Mouse (Mus musculus) heart, embryonic 15.5 days (tissue): Measurements from ENCODE around the gene Anxa8. TPM values are rescaled to one million over a fixed set of nuclear protein-coding genes. Genes with fewer than 3 reads are reported as not detected.

ENCODE experiments used
- ATAC-seq: fragments of 200-750 bp; cut with Nextera tagmentation; replicated peaks from 2 replicates; pipeline ENCODE4 v1.8.0; 2017; ENCODE audit warnings: low read depth, moderate TSS enrichment; ENCODE audit not compliant: insufficient number of reproducible peaks, insufficient read depth, low FRiP score
- H3K27ac ChIP-seq: fragments of 300-500 bp; sonication (generic); 2 replicates; pipeline ENCODE4 v1.5.1; 2015; ENCODE audit warnings: mild to moderate bottlenecking, inconsistent platforms
- H3K27me3 ChIP-seq: fragments of 300-500 bp; sonication (generic); 2 replicates; pipeline ENCODE4 v1.6.1; 2015; ENCODE audit warnings: inconsistent platforms
- H3K36me3 ChIP-seq: fragments of 300-500 bp; sonication (generic); 2 replicates; pipeline ENCODE4 v1.6.1; 2015; ENCODE audit warnings: mild to moderate bottlenecking, inconsistent platforms
- H3K4me1 ChIP-seq: fragments of 300-500 bp; sonication (generic); replicated peaks from 2 replicates; pipeline ENCODE4 v1.6.1; 2015; ENCODE audit warnings: inconsistent platforms
- H3K4me2 ChIP-seq: fragments of 300-500 bp; sonication (generic); 2 replicates; pipeline ENCODE4 v1.6.1; 2015; ENCODE audit warnings: inconsistent platforms, mild to moderate bottlenecking, moderate library complexity
- H3K4me3 ChIP-seq: fragments of 300-500 bp; sonication (generic); 2 replicates; pipeline ENCODE4 v1.5.1; 2015; ENCODE audit warnings: mild to moderate bottlenecking, inconsistent platforms
- H3K9ac ChIP-seq: fragments of 300-500 bp; sonication (generic); 2 replicates; pipeline ENCODE4 v1.6.1; 2015; ENCODE audit warnings: mild to moderate bottlenecking, inconsistent platforms
- H3K9me3 ChIP-seq: fragments of 300-500 bp; sonication (generic); replicated peaks from 2 replicates; pipeline ENCODE4 v1.6.1; 2016; ENCODE audit warnings: inconsistent platforms
- WGBS: fragments of 180-500 bp; shearing (Covaris S2); methylation state at CpG from one replicate; pipeline ENCODE4 v1.1.7; 2015; ENCODE audit warnings: mixed read lengths; 5-methylcytosine and 5-hydroxymethylcytosine counted together
- polyA plus RNA-seq: library from polyadenylated mRNA; unstranded; fragments of >200 nt; fragmentation: Nextera tagmentation; extraction: Ambion mirVana; gene quantifications from 2 replicates; pipeline ENCODE4 v1.2.1, GENCODE M21; 2015

The Anxa8 gene
- polyA plus RNA-seq, 1 experiment from 2014 or later: 2.0 TPM

- Histone ChIP-seq H3K36me3 (no peaks in the 10 kb centered on the region), H3K4me1 (no peaks in the 10 kb centered on the region), H3K27ac (no peak overlapping the region), H3K27me3 (peaks cover 4% of the 10 kb centered on the region; the same call in 1 of the 2 replicates), H3K9ac (no peak overlapping the region), H3K4me3 (no peak overlapping the region), H3K4me2 (no peak overlapping the region), H3K9me3 (no peaks in the 10 kb centered on the region)
- no peak for ATAC-seq
- 81% methylated on average over 2 of the region's 2 CpGs for WGBS
Measured at GRCm38 (mm10) chr14:34087856-34088398, 2.1 kb downstream of the Anxa8 start.

- H3K4me3 ChIP-seq: no peak overlapping the region
- ATAC-seq: no peak
- WGBS: 78% methylated on average over 8 of the region's 8 CpGs
Measured at GRCm38 (mm10) chr14:34089796-34090195, 4.0 kb downstream of the Anxa8 start.

GRCm38 (mm10) chr14:34091475-34091874 is 5.7 kb downstream of the Anxa8 start:
- H3K36me3 ChIP-seq: no peaks in the 10 kb centered on the region
- no peak overlapping the region for H3K9ac ChIP-seq
- H3K4me2 ChIP-seq: no peak overlapping the region
- H3K27ac ChIP-seq: no peak overlapping the region
- no peak for ATAC-seq
- 80% methylated on average over 5 of the region's 5 CpGs for WGBS
- H3K9me3 ChIP-seq: no peaks in the 10 kb centered on the region
- H3K4me3 ChIP-seq: no peak overlapping the region
- peaks cover 4% of the 10 kb centered on the region; the same call in 1 of the 2 replicates for H3K27me3 ChIP-seq
- H3K4me1 ChIP-seq: no peaks in the 10 kb centered on the region

More at GRCm38 (mm10) chr14:34089796-34090195, 4.0 kb downstream of the Anxa8 start:
- Histone ChIP-seq H3K4me2 (no peak overlapping the region), H3K4me1 (no peaks in the 10 kb centered on the region), H3K36me3 (no peaks in the 10 kb centered on the region), H3K9ac (no peak overlapping the region), H3K9me3 (no peaks in the 10 kb centered on the region), H3K27me3 (peaks cover 4% of the 10 kb centered on the region; the same call in 1 of the 2 replicates), H3K27ac (no peak overlapping the region)

- Histone ChIP-seq H3K27ac (no peak overlapping the region), H3K4me3 (no peak overlapping the region), H3K9me3 (no peaks in the 10 kb centered on the region), H3K4me1 (no peaks in the 10 kb centered on the region), H3K9ac (no peak overlapping the region), H3K4me2 (no peak overlapping the region), H3K36me3 (no peaks in the 10 kb centered on the region), H3K27me3 (no peaks in the 10 kb centered on the region)
- WGBS: 95% methylated on average over 1 of the region's 1 CpGs
- no peak for ATAC-seq
Measured at GRCm38 (mm10) chr14:34092856-34093255, 7.1 kb downstream of the Anxa8 start.

- Histone ChIP-seq H3K9me3 (no peaks in the 10 kb centered on the region), H3K36me3 (no peaks in the 10 kb centered on the region), H3K27me3 (no peaks in the 10 kb centered on the region), H3K4me2 (no peak overlapping the region), H3K4me1 (no peaks in the 10 kb centered on the region), H3K9ac (no peak overlapping the region), H3K27ac (no peak overlapping the region), H3K4me3 (no peak overlapping the region)
- 72% methylated on average over 5 of the region's 5 CpGs for WGBS
- ATAC-seq: no peak
Measured at GRCm38 (mm10) chr14:34096161-34096560, 10.4 kb downstream of the Anxa8 start.

- no peak within 1 kb of the TSS for H3K9ac ChIP-seq
- H3K4me3 ChIP-seq: no peak within 1 kb of the TSS
- H3K4me1 ChIP-seq: peaks cover 17% of the 10 kb centered on the region
- H3K4me2 ChIP-seq: no peak within 1 kb of the TSS
- 64% methylated on average over 5 of the region's 5 CpGs for WGBS
- no peaks in the 10 kb centered on the region for H3K9me3 ChIP-seq
- ATAC-seq: no peak
- no peaks in the 10 kb centered on the region for H3K27me3 ChIP-seq
- H3K27ac ChIP-seq: no peak within 1 kb of the TSS
- H3K36me3 ChIP-seq: no peaks in the 10 kb centered on the region
Measured at GRCm38 (mm10) chr14:34102601-34103000, 16.8 kb downstream of the Anxa8 start, which contains the start of gene A630023A22Rik. TSS of gene A630023A22Rik (minus strand) at chr14:34102754.

GRCm38 (mm10) chr14:34103855-34104254 is 18.1 kb downstream of the Anxa8 start:
- no peak overlapping the region for H3K4me3 ChIP-seq
- no peak overlapping the region for H3K9ac ChIP-seq
- H3K4me1 ChIP-seq: peaks cover 17% of the 10 kb centered on the region
- H3K4me2 ChIP-seq: no peak overlapping the region
- no peaks in the 10 kb centered on the region for H3K36me3 ChIP-seq
- 40% methylated on average over 3 of the region's 3 CpGs for WGBS
- 0 out of 2 replicates have a peak, but pooled peaks have one; percentile 10 for ATAC-seq
- no peak overlapping the region for H3K27ac ChIP-seq
- H3K27me3 ChIP-seq: no peaks in the 10 kb centered on the region
- H3K9me3 ChIP-seq: no peaks in the 10 kb centered on the region

- Histone ChIP-seq H3K36me3 (no peaks in the 10 kb centered on the region), H3K27me3 (no peaks in the 10 kb centered on the region), H3K4me1 (peaks cover 17% of the 10 kb centered on the region), H3K27ac (no peak overlapping the region), H3K9me3 (no peaks in the 10 kb centered on the region), H3K4me2 (no peak overlapping the region), H3K4me3 (no peak overlapping the region), H3K9ac (no peak overlapping the region)
- ATAC-seq: peak; percentile 56
- 18% methylated on average over 8 of the region's 8 CpGs for WGBS
Measured at GRCm38 (mm10) chr14:34104892-34105291, 19.1 kb downstream of the Anxa8 start.

- Histone ChIP-seq H3K36me3 (no peaks in the 10 kb centered on the region), H3K27ac (no peak overlapping the region), H3K9ac (no peak overlapping the region), H3K9me3 (no peaks in the 10 kb centered on the region), H3K4me2 (no peak overlapping the region), H3K27me3 (no peaks in the 10 kb centered on the region), H3K4me1 (peaks cover 17% of the 10 kb centered on the region), H3K4me3 (no peak overlapping the region)
- 58% methylated on average over 12 of the region's 12 CpGs for WGBS
- no peak for ATAC-seq
Measured at GRCm38 (mm10) chr14:34106389-34107062, 20.7 kb downstream of the Anxa8 start.

GRCm38 (mm10) chr14:34107594-34107993 is 21.8 kb downstream of the Anxa8 start:
- ATAC-seq: no peak
- Histone ChIP-seq H3K4me1 (peaks cover 17% of the 10 kb centered on the region), H3K4me3 (no peak overlapping the region), H3K9ac (no peak overlapping the region), H3K4me2 (no peak overlapping the region), H3K36me3 (no peaks in the 10 kb centered on the region), H3K9me3 (no peaks in the 10 kb centered on the region), H3K27me3 (no peaks in the 10 kb centered on the region), H3K27ac (no peak overlapping the region)
- 69% methylated on average over 4 of the region's 4 CpGs for WGBS

- WGBS: 86% methylated on average over 4 of the region's 4 CpGs
- no peak for ATAC-seq
- Histone ChIP-seq H3K4me2 (no peak overlapping the region), H3K4me3 (no peak overlapping the region), H3K27me3 (no peaks in the 10 kb centered on the region), H3K4me1 (peaks cover 7% of the 10 kb centered on the region; the same call in 1 of the 2 replicates), H3K36me3 (no peaks in the 10 kb centered on the region), H3K27ac (no peak overlapping the region), H3K9ac (no peak overlapping the region), H3K9me3 (no peaks in the 10 kb centered on the region)
Measured at GRCm38 (mm10) chr14:34114311-34114710, 28.5 kb downstream of the Anxa8 start.
